Comparison of ENCODE assay signal across 24 mouse cellular contexts in the genomic region with DNA sequence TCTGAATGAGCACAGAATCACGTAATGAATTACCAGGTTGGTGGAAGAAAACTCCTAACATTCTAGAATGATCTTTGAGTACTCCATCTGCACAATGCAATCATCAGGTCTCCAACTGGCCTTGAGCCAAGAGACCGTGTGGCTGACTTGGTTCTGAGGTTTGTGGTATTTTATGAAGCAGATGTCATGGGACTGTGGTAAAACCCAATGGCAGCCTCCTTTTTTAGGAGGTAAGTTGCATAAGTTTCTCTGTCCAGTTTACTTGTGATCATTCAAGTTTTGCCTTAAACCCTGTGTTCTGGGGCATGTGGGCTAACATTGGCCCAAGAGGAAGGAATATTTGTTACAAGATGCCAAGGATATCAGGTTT. TPM values are rescaled to one million over a fixed set of nuclear protein-coding genes. Genes with fewer than 3 reads are reported as not detected.
DNase-seq lines count a peak whose midpoint lies in the region; ATAC-seq lines count a peak whose summit lies in the region.
"Had no signal": no experiment of that assay in that cellular context is flagged by ENCODE, and none has a peak within 500 bp of the region (broad histone marks: within the 10 kb centered on the region; RNA-seq: fewer than 3 reads in every experiment).

No protein-coding gene starts in this region.

- no peak overlapping the region for H3K27ac ChIP-seq in intestine, embryonic 15.5 days
- H3K27ac ChIP-seq: embryonic facial prominence, embryonic 13.5 days; hindbrain, embryonic 14.5 days; liver, embryonic 15.5 days had no signal

- no peaks in the 10 kb centered on the region for H3K36me3 ChIP-seq in intestine, embryonic 15.5 days
- H3K36me3 ChIP-seq: embryonic facial prominence, embryonic 13.5 days; heart, embryonic 12.5 days; liver, embryonic 15.5 days had no signal

- no peak overlapping the region for H3K4me3 ChIP-seq in intestine, embryonic 15.5 days (replicated peaks)
- H3K4me3 ChIP-seq: embryonic facial prominence, embryonic 13.5 days; heart, embryonic 12.5 days; liver, embryonic 15.5 days had no signal

- 0 out of 2 replicates have a peak, but pooled peaks have one; percentile 34 for ATAC-seq in megakaryocyte-erythroid progenitor cell, adult 5-6 weeks (replicated peaks; ENCODE audit: low FRiP score, low TSS enrichment, poor library complexity, severe bottlenecking)
- ATAC-seq in intestine, embryonic 15.5 days: no peak
- ATAC-seq in megakaryocyte, adult 5-6 weeks (ENCODE audit: poor library complexity, severe bottlenecking): no peak
- ATAC-seq: forebrain, postnatal 0 days; intestine, embryonic 16.5 days had no signal

- no peaks in the 10 kb centered on the region for H3K4me1 ChIP-seq in intestine, embryonic 15.5 days (replicated peaks)
- H3K4me1 ChIP-seq: embryonic facial prominence, embryonic 13.5 days; heart, embryonic 12.5 days had no signal

- H3K9ac ChIP-seq in intestine, embryonic 15.5 days: no peak overlapping the region
- H3K9ac ChIP-seq: embryonic facial prominence, embryonic 13.5 days; forebrain, postnatal 0 days; heart, embryonic 12.5 days; hindbrain, embryonic 14.5 days; liver, embryonic 15.5 days had no signal

- no peaks in the 10 kb centered on the region for H3K9me3 ChIP-seq in intestine, embryonic 15.5 days
- H3K9me3 ChIP-seq: embryonic facial prominence, embryonic 13.5 days; heart, embryonic 12.5 days; liver, embryonic 15.5 days had no signal

- WGBS in intestine, embryonic 15.5 days: 70% methylated on average over 2 of the region's 2 CpGs

- DNase-seq in cerebellum, postnatal 14 days: peak; percentile 33 to 42
- DNase-seq in cerebellum, adult 11 months: no peak
- DNase-seq in 416B (ENCODE audit: low read depth): peak; percentile 91
- DNase-seq in T-cell, adult 2 months (ENCODE audit: low spot score): peak; percentile 20
- DNase-seq in heart, postnatal 10 days: no peak
- DNase-seq: adrenal gland, postnatal 25 days; cerebellum, adult 18-20 months; forebrain, postnatal 0 days; lung, postnatal 10 days; right cerebral cortex, postnatal 4 days; thymus, postnatal 14 days had no signal

- no peaks in the 10 kb centered on the region for H3K27me3 ChIP-seq in intestine, embryonic 15.5 days (replicated peaks)
- H3K27me3 ChIP-seq: embryonic facial prominence, embryonic 13.5 days had no signal

- intact Hi-C loops in heart, postnatal 10 days (cut with DNase I): no loop called here

- H3K4me2 ChIP-seq in intestine, embryonic 15.5 days (replicated peaks): no peak overlapping the region
- H3K4me2 ChIP-seq: embryonic facial prominence, embryonic 13.5 days; heart, embryonic 12.5 days; hindbrain, embryonic 14.5 days; liver, embryonic 15.5 days had no signal

RNA-seq across cellular contexts. Expression of a gene that starts 40.1 kb away (rescaled TPM):
- total RNA-seq in megakaryocyte-erythroid progenitor cell, adult 5-6 weeks (2014; fragmentation: Nextera tagmentation): 1.6 TPM in 1 of 2 replicates, not detected in the other
- 3.3 and 11.4 TPM in 2 replicates for total RNA-seq in megakaryocyte-erythroid progenitor cell, adult 5-6 weeks (2017)
- 0.06 TPM in 1 of 2 replicates, not detected in the other for polyA plus RNA-seq in intestine, embryonic 15.5 days (2015; fragmentation: Nextera tagmentation; extraction: Ambion mirVana)
- not detected for total RNA-seq in heart, postnatal 10 days (2021)
- not detected in 2 replicates for total RNA-seq in megakaryocyte, adult 5-6 weeks (2015)
- not detected in 2 replicates for total RNA-seq in megakaryocyte, adult 5-6 weeks (2017)
- total RNA-seq: gastrocnemius, adult 8-10 months; heart, postnatal 25 days; midbrain, postnatal 0 days had no signal
- polyA plus RNA-seq: intestine, embryonic 16.5 days; large intestine, adult 2 months; neural tube, embryonic 11.5 days had no signal

RNA-seq across cellular contexts. Expression of a gene that starts 42.4 kb away (rescaled TPM):
- 3.8 and 4.6 TPM in 2 replicates for total RNA-seq in megakaryocyte-erythroid progenitor cell, adult 5-6 weeks (2014; fragmentation: Nextera tagmentation)
- total RNA-seq in megakaryocyte-erythroid progenitor cell, adult 5-6 weeks (2017): 4.4 and 6.2 TPM in 2 replicates
- polyA plus RNA-seq in intestine, embryonic 15.5 days (2015; fragmentation: Nextera tagmentation; extraction: Ambion mirVana): 9.1 and 9.8 TPM in 2 replicates
- 1 to 10 TPM; 7.8 to 8.7 TPM for total RNA-seq in heart, postnatal 10 days (2021)
- 1.7 and 3.6 TPM in 2 replicates for total RNA-seq in megakaryocyte, adult 5-6 weeks (2015)
- 3.8 and 7.4 TPM in 2 replicates for total RNA-seq in megakaryocyte, adult 5-6 weeks (2017)

Comparison
In these comparisons a context has a peak if more than half of its experiments do, and no peak if none do; other contexts are left out.
1. DNase-seq: peak in cerebellum, postnatal 14 days (2 of 2), 416B (single experiment) and T-cell, adult 2 months (single experiment); none in cerebellum, adult 11 months (single experiment) and heart, postnatal 10 days (0 of 2).